Mouse (Mus musculus) brain, embryonic 14.5 days (tissue): ENCODE results near the gene Nelfe. TPM values are rescaled to one million over a fixed set of nuclear protein-coding genes. Genes with fewer than 3 reads are reported as not detected.

Experiments
- DNase-seq: peaks from one replicate; pipeline ENCODE4 v3.0.0-alpha.2; 2011; ENCODE audit warnings: low read depth
- CTCF ChIP-seq: fragments of 200-500 bp; IDR thresholded peaks from 2 replicates; pipeline ENCODE4 v1.5.1; 2012; ENCODE audit warnings: inconsistent platforms, mild to moderate bottlenecking, moderate library complexity, borderline replicate concordance; ENCODE audit not compliant: insufficient read depth, insufficient read length; ENCODE audit errors: extremely low read depth
- POLR2A ChIP-seq: fragments of 200-500 bp; IDR thresholded peaks from 2 replicates; pipeline ENCODE4 v1.6.1; 2012; ENCODE audit warnings: mild to moderate bottlenecking, inconsistent platforms, borderline replicate concordance; ENCODE audit not compliant: poor library complexity, insufficient read depth, insufficient read length, severe bottlenecking; ENCODE audit errors: extremely low read depth
- polyA plus RNA-seq: library from polyadenylated mRNA; depleted of rRNA; stranded (reverse); fragments of >200 nt; gene quantifications from 2 replicates; pipeline ENCODE4 v1.2.3, GENCODE M21; 2012

The Nelfe gene
- polyA plus RNA-seq, 1 experiment, result 62.1 TPM

DNA sequence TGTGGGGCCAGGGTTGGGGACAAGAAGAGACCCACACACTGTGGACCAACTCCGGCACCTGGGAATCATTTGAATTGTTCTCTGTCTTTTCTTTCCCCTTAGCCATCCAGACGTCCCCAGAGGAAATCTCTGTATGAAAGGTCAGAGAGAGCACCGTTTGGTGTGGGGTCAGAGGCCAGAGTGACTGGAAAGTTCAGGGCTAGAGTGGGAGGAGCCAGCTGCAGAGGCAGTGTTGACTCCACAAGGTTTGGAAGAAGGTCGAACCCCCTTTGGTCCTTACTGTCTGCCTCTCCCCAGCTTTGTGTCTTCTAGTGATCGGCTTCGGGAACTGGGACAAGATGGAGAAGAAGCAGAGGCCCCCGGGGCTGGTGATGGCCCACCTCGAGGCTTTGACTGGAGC, 3.3 kb downstream of the Nelfe start:
- DNase-seq, result no peak
- TF ChIP-seq CTCF, result no peak
- TF ChIP-seq POLR2A, result no peak

DNA sequence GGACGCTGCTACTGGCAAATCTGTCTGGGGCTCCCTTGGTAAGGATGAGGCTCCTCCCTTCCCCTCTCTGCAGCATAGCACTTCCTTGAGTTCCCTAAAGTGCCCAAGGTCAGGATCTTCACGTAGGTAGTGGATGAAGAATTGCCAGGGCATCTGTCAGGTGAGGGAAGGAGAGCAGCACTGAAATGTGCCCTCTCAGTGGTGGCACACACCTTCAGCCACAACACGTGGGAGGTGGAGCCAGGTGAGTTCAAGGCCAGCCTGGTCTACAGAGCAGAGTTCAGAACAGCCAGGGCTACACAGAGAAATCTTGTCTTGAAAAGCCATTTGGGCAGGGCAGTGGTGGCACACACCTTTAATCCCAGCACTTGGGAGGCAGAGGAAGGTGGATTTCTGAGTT, 4.6 kb downstream of the Nelfe start:
- TF ChIP-seq POLR2A (no peak), CTCF (no peak)
- no peak for DNase-seq

- peak; percentile 33 for DNase-seq
- TF ChIP-seq POLR2A, result no peak
- peak; percentile 70 for TF ChIP-seq CTCF
Observed at GRCm38 (mm10) chr17:34855825-34856224, 5.6 kb downstream of the Nelfe start.

DNA sequence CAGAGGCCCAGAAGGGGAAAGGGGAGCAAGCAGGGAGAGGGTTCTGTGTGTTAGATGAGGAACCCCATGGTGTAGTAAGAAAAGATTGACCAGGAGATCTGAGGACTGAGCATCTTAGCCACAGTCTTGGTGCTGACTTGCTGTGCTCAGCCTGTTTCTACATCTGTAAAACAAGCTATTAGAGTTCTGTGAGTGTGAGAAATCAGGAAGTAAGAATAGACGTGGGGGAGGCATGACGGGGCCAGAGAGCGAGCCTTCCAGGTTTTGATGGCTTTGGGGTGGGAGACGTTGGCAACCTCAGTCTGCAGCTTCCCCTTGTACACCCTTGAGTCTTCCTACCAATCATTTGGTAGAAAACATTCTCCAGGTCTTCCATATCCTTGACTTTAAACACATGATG, 8.5 kb downstream of the Nelfe start:
- DNase-seq, result no peak
- no peak for TF ChIP-seq CTCF
- TF ChIP-seq POLR2A, result no peak

DNA sequence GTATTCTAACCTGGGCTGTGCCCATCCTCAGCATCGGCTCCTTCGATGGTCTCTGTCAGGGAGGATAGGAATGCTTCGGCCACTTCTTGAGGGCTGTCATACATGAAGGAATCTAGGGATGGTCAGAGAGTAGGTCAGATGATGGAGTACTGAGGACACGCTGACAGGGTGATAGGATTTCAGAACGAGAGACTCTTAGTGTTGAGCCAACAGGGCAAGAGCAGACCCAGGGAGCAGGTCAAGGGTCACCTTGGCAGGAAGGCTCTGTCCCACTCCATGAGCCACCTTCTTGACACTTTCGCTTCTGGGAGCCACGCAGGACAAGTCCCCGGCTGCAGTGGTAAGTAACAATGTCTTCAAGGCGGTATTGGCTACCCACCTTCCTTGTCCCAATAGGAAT, 10.3 kb downstream of the Nelfe start:
- TF ChIP-seq CTCF, result no peak
- TF ChIP-seq POLR2A, result no peak
- DNase-seq, result no peak

DNA sequence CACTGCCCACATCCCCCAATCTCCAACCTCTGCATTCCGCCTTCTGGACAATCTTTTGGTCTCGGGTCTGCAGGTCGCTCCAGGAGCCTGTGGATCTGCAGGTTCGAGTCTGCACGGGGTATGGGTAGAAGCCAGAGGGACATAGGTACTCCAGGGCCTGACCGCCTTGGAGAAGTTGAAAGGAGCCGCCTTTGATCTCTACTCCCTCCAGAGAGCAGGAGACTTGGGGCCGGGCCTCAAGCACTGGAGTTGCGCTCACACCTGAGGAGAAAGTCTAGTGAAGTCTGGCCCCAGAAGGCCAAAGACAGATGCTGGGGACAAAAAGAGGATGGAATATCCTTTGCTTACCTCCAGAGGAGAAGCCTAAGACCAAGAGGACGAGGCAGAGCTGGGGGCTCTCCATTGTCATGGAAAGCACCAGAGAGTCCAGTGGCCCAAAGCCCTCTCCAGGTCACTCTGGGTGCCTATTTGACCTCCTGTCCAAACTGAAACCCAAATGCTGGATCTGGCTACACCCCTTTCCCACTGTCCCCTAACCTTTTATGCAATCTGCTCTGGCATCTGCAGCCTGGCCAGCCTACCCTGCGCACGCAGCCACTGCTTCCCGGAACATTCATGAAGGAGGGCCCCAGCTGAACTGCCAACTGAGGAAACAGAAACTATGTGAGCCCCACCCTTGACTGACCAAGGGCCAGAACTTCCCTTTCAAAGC, 11.7 kb downstream of the Nelfe start:
- TF ChIP-seq POLR2A, result no peak
- TF ChIP-seq CTCF, result no peak

DNA sequence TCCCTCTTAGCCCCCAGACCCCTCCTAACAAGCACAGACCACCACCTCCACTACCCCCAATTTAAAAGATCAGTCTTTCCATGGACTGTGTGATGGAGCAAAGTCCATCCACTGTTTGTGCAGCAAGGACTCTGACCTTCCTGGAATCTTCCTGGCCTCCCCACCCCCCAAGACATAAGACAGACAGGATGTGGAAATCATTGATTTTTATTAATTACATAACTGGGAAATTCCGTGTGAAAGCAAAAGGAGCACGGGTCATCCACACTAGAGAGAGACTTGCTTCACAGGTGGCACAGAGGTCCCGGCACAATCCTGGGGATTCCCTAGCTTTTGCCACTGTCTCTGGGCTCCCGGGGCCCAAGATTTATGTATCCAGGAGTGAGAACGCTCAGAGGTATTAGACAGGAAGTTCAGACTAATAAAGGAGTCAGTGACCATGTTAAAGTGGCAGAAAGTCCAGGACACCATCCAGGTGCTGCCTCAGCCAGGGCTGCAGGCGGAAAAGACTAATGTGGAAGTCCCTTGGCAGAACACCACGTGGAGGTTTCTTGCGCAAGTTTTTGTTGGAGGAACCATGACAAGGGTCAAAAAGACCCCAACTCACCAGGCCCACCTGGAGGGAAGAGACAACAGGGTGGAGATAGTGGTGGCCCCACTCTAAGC, 12.4 kb downstream of the Nelfe start, which contains the start of gene Cfb:
Cfb (minus strand) TSS at position 103 of the 666 bp plus-strand sequence.
- TF ChIP-seq POLR2A (no peak), CTCF (no peak)

More for the DNA sequence above, 11.7 kb downstream of the Nelfe start:
- DNase-seq, result no peak

GRCm38 (mm10) chr17:34865981-34866380, 15.8 kb downstream of the Nelfe start:
- no peak for TF ChIP-seq CTCF
- no peak for TF ChIP-seq POLR2A

More for the DNA sequence above, 12.4 kb downstream of the Nelfe start, which contains the start of gene Cfb:
- no peak for DNase-seq

GRCm38 (mm10) chr17:34874321-34874720, 24.1 kb downstream of the Nelfe start:
- TF ChIP-seq CTCF (no peak), POLR2A (no peak)
- DNase-seq, result no peak

More at GRCm38 (mm10) chr17:34865981-34866380, 15.8 kb downstream of the Nelfe start:
- DNase-seq, result no peak

GRCm38 (mm10) chr17:34879336-34879879, 29.2 kb downstream of the Nelfe start, which contains the start of gene Zbtb12:
TSS of gene Zbtb12 (plus strand) at chr17:34879483.
- TF ChIP-seq CTCF, result no peak
- TF ChIP-seq POLR2A, result no peak
- DNase-seq, result no peak

GRCm38 (mm10) chr17:34881166-34881565, 31.0 kb downstream of the Nelfe start:
- TF ChIP-seq POLR2A (no peak), CTCF (no peak)
- DNase-seq, result no peak
